In genomic region chr6:116856917-116857491, GRCm38 (mm10) we compare ENCODE assay signal across 23 mouse cellular contexts.
"Had no signal": no experiment of that assay in that cellular context is flagged by ENCODE, and none has a peak within 500 bp of the region (broad histone marks: within the 10 kb centered on the region; RNA-seq: fewer than 3 reads in every experiment).

No protein-coding gene starts in this region.

- H3K4me2 ChIP-seq: liver, embryonic 12.5 days; liver, embryonic 15.5 days; lung, embryonic 15.5 days; midbrain, embryonic 15.5 days; neural tube, embryonic 12.5 days; stomach, embryonic 15.5 days had no signal

- H3K9ac ChIP-seq: liver, embryonic 12.5 days; liver, embryonic 15.5 days; lung, embryonic 15.5 days; midbrain, embryonic 15.5 days; neural tube, embryonic 12.5 days; stomach, embryonic 15.5 days had no signal

- H3K27me3 ChIP-seq: liver, embryonic 12.5 days; liver, embryonic 15.5 days; lung, embryonic 15.5 days; megakaryocyte, embryonic 14.5 days; midbrain, embryonic 15.5 days; neural tube, embryonic 12.5 days; stomach, embryonic 15.5 days had no signal

- H3K36me3 ChIP-seq: liver, embryonic 12.5 days; liver, embryonic 15.5 days; lung, embryonic 15.5 days; midbrain, embryonic 10.5 days; midbrain, embryonic 15.5 days; neural tube, embryonic 12.5 days; stomach, embryonic 15.5 days had no signal

- H3K4me1 ChIP-seq: liver, embryonic 12.5 days; liver, embryonic 15.5 days; lung, embryonic 15.5 days; megakaryocyte, embryonic 14.5 days; midbrain, embryonic 10.5 days; midbrain, embryonic 15.5 days; neural tube, embryonic 12.5 days; stomach, embryonic 15.5 days had no signal

- DNase-seq: kidney, adult 2 months; kidney, postnatal 10 days; kidney, postnatal 36 days; layer of hippocampus, postnatal 36 days; liver; lung, adult 18-20 months; lung, postnatal 10 days; lung, postnatal 36 days; retina, postnatal 1 day; right cerebral cortex, postnatal 25 days; spleen, adult 18-20 months; thymus, adult 2 months; thymus, postnatal 25 days had no signal

- H3K4me3 ChIP-seq: left cerebral cortex, adult 2 months; liver, embryonic 12.5 days; liver, embryonic 15.5 days; lung, embryonic 15.5 days; megakaryocyte, embryonic 14.5 days; midbrain, embryonic 10.5 days; midbrain, embryonic 15.5 days; neural tube, embryonic 12.5 days; stomach, embryonic 15.5 days had no signal

- H3K27ac ChIP-seq: left cerebral cortex, adult 2 months; liver, embryonic 12.5 days; liver, embryonic 15.5 days; lung, embryonic 15.5 days; midbrain, embryonic 10.5 days; midbrain, embryonic 15.5 days; neural tube, embryonic 12.5 days; stomach, embryonic 15.5 days had no signal

- H3K9me3 ChIP-seq: liver, embryonic 12.5 days; liver, embryonic 15.5 days; lung, embryonic 15.5 days; megakaryocyte, embryonic 14.5 days; midbrain, embryonic 10.5 days; midbrain, embryonic 15.5 days; neural tube, embryonic 12.5 days; stomach, embryonic 15.5 days had no signal

- ATAC-seq: intestine, postnatal 0 days; liver, embryonic 12.5 days; midbrain, embryonic 15.5 days had no signal
